Mouse (Mus musculus): Measurements from ENCODE around the gene Med24. TPM values are rescaled to one million over a fixed set of nuclear protein-coding genes. Genes with fewer than 3 reads are reported as not detected.
"Not testable (repeated sequence)": the region's sequence is repeated elsewhere in the genome, so short reads cannot be mapped to it uniquely, and the experiment has no call there.

Med24 gene
- total RNA-seq, 2 experiments from 2014 or later: 118 to 130 TPM

GRCm38 (mm10) chr11:98730727-98731126 is 1.5 kb upstream of the Med24 start:
- DNase-seq (ENCODE audit: extremely low spot score in 1 of 2, low spot score in 1 of 2): no peak

- DNase-seq (ENCODE audit: extremely low spot score in 1 of 2, low spot score in 1 of 2): no peak
Measured at GRCm38 (mm10) chr11:98725926-98726506, 3.2 kb downstream of the Med24 start.

GRCm38 (mm10) chr11:98723098-98723497 is 6.1 kb downstream of the Med24 start:
- no peak for DNase-seq (ENCODE audit: extremely low spot score in 1 of 2, low spot score in 1 of 2)

- no peak for DNase-seq (ENCODE audit: extremely low spot score in 1 of 2, low spot score in 1 of 2)
Measured at GRCm38 (mm10) chr11:98721458-98722226, 7.6 kb downstream of the Med24 start.

- no peak for DNase-seq (ENCODE audit: extremely low spot score in 1 of 2, low spot score in 1 of 2)
Measured at GRCm38 (mm10) chr11:98720756-98721155, 8.5 kb downstream of the Med24 start.

GRCm38 (mm10) chr11:98717904-98718303 is 11.3 kb downstream of the Med24 start:
- DNase-seq (ENCODE audit: extremely low spot score in 1 of 2, low spot score in 1 of 2): peak; percentile 75 to 82

GRCm38 (mm10) chr11:98715946-98716345 is 13.3 kb downstream of the Med24 start:
- no peak for DNase-seq (ENCODE audit: extremely low spot score in 1 of 2, low spot score in 1 of 2)

- no peak for DNase-seq (ENCODE audit: extremely low spot score in 1 of 2, low spot score in 1 of 2)
Measured at GRCm38 (mm10) chr11:98713703-98714102, 15.5 kb downstream of the Med24 start.

GRCm38 (mm10) chr11:98712009-98712408 is 17.2 kb downstream of the Med24 start:
- DNase-seq (ENCODE audit: extremely low spot score in 1 of 2, low spot score in 1 of 2): not testable (repeated sequence)

GRCm38 (mm10) chr11:98711046-98711434 is 18.2 kb downstream of the Med24 start:
- no peak for DNase-seq (ENCODE audit: extremely low spot score in 1 of 2, low spot score in 1 of 2)

GRCm38 (mm10) chr11:98710416-98711045 is 18.7 kb downstream of the Med24 start:
- DNase-seq (ENCODE audit: extremely low spot score in 1 of 2, low spot score in 1 of 2): peak; percentile 69 to 90

- DNase-seq (ENCODE audit: extremely low spot score in 1 of 2, low spot score in 1 of 2): no peak
Measured at GRCm38 (mm10) chr11:98709001-98709741, 20.1 kb downstream of the Med24 start.

GRCm38 (mm10) chr11:98708282-98708956 is 20.8 kb downstream of the Med24 start:
- no peak for DNase-seq (ENCODE audit: extremely low spot score in 1 of 2, low spot score in 1 of 2)

- no peak for DNase-seq (ENCODE audit: extremely low spot score in 1 of 2, low spot score in 1 of 2)
Measured at GRCm38 (mm10) chr11:98707401-98708281, 21.6 kb downstream of the Med24 start.

- no peak for DNase-seq (ENCODE audit: extremely low spot score in 1 of 2, low spot score in 1 of 2)
Measured at GRCm38 (mm10) chr11:98705021-98705420, 24.2 kb downstream of the Med24 start.

- no peak for DNase-seq (ENCODE audit: extremely low spot score in 1 of 2, low spot score in 1 of 2)
Measured at GRCm38 (mm10) chr11:98702323-98702722, 26.9 kb downstream of the Med24 start.

- DNase-seq (ENCODE audit: extremely low spot score in 1 of 2, low spot score in 1 of 2): no peak
Measured at GRCm38 (mm10) chr11:98701213-98701670, 28.0 kb downstream of the Med24 start, which contains the start of gene Csf3. TSS of gene Csf3 (plus strand) at chr11:98701263.

- peak; percentile 74 to 88 for DNase-seq (ENCODE audit: extremely low spot score in 1 of 2, low spot score in 1 of 2)
Measured at GRCm38 (mm10) chr11:98699911-98700310, 29.3 kb downstream of the Med24 start.

Measured in layer of hippocampus, postnatal 25 days (tissue).